Mouse (Mus musculus) C2C12 (cell line): ENCODE data around the gene Ephb3.

Experiments used
- CTCF ChIP-seq: IDR thresholded peaks from one replicate; pipeline ENCODE4 v1.5.1; 2011; ENCODE audit not compliant: control insufficient read depth, insufficient read depth, insufficient read length
- FOSL1 ChIP-seq: IDR thresholded peaks from one replicate; pipeline ENCODE4 v1.8.0; 2011; ENCODE audit warnings: mild to moderate bottlenecking, low read length; ENCODE audit not compliant: poor library complexity, insufficient read depth, severe bottlenecking
- USF1 ChIP-seq: IDR thresholded peaks from one replicate; pipeline ENCODE4 v1.6.1; 2011; ENCODE audit warnings: low read depth, mild to moderate bottlenecking, control low read depth, moderate library complexity

DNA sequence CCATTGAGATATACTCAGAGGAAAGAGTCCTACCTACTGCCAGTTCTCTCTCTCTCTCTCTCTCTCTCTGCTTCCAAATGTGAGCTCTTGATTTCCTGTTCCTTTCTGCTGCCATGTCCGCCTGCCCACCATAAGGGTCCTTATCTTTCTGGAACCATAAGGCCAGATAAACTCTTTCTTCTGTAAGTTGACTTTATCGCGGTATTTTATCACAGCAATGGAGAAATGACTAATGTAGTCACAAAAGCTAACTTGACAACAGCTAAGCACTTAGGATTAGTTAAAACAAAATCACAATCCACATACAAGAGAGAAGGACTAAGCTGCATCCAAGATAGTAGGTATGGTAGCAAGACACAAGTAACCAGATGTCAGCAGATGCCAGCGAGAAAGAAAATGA is 7.0 kb upstream of the Ephb3 start:
- TF ChIP-seq CTCF (no peak), FOSL1 (no peak), USF1 (no peak)
